Mouse (Mus musculus) midbrain, embryonic 13.5 days (tissue): ENCODE data around the gene Tm4sf19. TPM values are rescaled to one million over a fixed set of nuclear protein-coding genes. Genes with fewer than 3 reads are reported as not detected.

Experiments
- ATAC-seq: fragments of 200-750 bp; cut with Nextera tagmentation; 2 replicates; pipeline ENCODE4 v1.8.0; 2017; ENCODE audit warnings: mild to moderate bottlenecking, moderate TSS enrichment, moderate library complexity
- H3K27ac ChIP-seq: fragments of 300-500 bp; sonication (generic); 2 replicates; pipeline ENCODE4 v1.5.1; 2015; ENCODE audit warnings: inconsistent platforms, mild to moderate bottlenecking, moderate library complexity
- H3K27me3 ChIP-seq: fragments of 300-500 bp; sonication (generic); 2 replicates; pipeline ENCODE4 v1.6.1; 2015; ENCODE audit warnings: mild to moderate bottlenecking, inconsistent platforms
- H3K36me3 ChIP-seq: fragments of 300-500 bp; sonication (generic); 2 replicates; pipeline ENCODE4 v1.6.1; 2015; ENCODE audit warnings: mild to moderate bottlenecking, inconsistent platforms
- H3K4me1 ChIP-seq: fragments of 300-500 bp; sonication (generic); replicated peaks from 2 replicates; pipeline ENCODE4 v1.6.1; 2015; ENCODE audit warnings: inconsistent platforms
- H3K4me2 ChIP-seq: fragments of 300-500 bp; sonication (generic); replicated peaks from 2 replicates; pipeline ENCODE4 v1.6.1; 2015; ENCODE audit warnings: moderate library complexity, mild to moderate bottlenecking, inconsistent platforms
- H3K4me3 ChIP-seq: fragments of 300-500 bp; sonication (generic); replicated peaks from 2 replicates; pipeline ENCODE4 v1.5.1; 2015; ENCODE audit warnings: mild to moderate bottlenecking, inconsistent platforms
- H3K9ac ChIP-seq: fragments of 300-500 bp; sonication (generic); replicated peaks from 2 replicates; pipeline ENCODE4 v1.6.1; 2015; ENCODE audit warnings: mild to moderate bottlenecking, inconsistent platforms
- H3K9me3 ChIP-seq: fragments of 300-500 bp; sonication (generic); 2 replicates; pipeline ENCODE4 v1.6.1; 2016; ENCODE audit warnings: mild to moderate bottlenecking, inconsistent platforms
- WGBS: fragments of 180-500 bp; shearing (Covaris S2); methylation state at CpG from one replicate; pipeline ENCODE4 v1.1.7; 2015; 5-methylcytosine and 5-hydroxymethylcytosine counted together
- polyA plus RNA-seq: library from polyadenylated mRNA; unstranded; fragments of >200 nt; fragmentation: Nextera tagmentation; extraction: Ambion mirVana; gene quantifications from 2 replicates; pipeline ENCODE4 v1.2.1, GENCODE M21; 2015

Gene Tm4sf19
- polyA plus RNA-seq, 1 experiment from 2014 or later = not detected

DNA sequence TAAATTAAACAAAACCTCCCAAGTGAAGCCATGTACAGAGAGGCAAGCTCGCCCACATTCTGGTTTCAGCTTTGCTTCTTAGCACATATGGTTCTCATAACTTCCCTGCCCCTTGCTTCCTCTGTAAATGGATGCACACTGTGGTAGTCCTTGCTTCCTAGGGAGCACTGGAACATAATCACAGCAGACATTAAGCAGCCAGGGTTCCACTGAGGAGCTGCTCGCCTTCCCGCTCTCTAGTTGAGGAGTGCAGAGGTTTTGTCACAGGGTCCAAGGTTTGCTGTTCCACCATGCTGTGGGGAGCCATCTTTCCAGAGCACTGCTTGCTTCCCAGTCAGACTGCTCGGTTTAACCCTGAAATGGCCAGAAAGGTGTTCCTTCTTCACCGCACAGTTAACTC lies 54.3 kb downstream of the Tm4sf19 start:
- no peak for ATAC-seq

DNA sequence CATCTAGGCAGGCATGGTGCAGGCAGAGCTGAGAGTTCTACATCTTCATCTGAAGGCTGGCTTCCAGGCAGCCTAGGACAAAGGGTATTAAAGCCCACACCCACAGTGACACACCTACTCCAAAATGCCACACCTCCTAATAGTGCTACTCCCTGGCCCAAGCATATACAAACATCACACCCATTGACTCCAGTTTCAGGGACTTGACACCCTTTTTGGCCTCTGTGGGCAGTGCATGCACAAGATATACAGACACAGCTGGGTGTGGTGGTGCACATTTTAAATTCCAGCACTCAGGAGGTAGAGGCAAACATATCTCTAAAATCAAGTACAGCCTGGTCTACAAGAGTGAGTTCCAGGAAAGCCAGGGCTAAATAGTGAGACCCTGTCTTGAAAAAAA lies 55.8 kb downstream of the Tm4sf19 start:
- H3K36me3 ChIP-seq = peaks cover 51% of the 10 kb centered on the region
- no peak overlapping the region for H3K4me3 ChIP-seq
- no peak overlapping the region for H3K4me2 ChIP-seq
- H3K27ac ChIP-seq = no peak overlapping the region
- H3K27me3 ChIP-seq = no peaks in the 10 kb centered on the region
- no peaks in the 10 kb centered on the region for H3K4me1 ChIP-seq
- no peaks in the 10 kb centered on the region for H3K9me3 ChIP-seq
- no peak for ATAC-seq
- no peak overlapping the region for H3K9ac ChIP-seq

More for the DNA sequence above, 54.3 kb downstream of the Tm4sf19 start:
- Histone ChIP-seq H3K9me3 (no peaks in the 10 kb centered on the region), H3K27ac (no peak overlapping the region), H3K9ac (no peak overlapping the region), H3K4me3 (no peak overlapping the region), H3K4me2 (no peak overlapping the region), H3K36me3 (peaks cover 51% of the 10 kb centered on the region), H3K4me1 (no peaks in the 10 kb centered on the region), H3K27me3 (no peaks in the 10 kb centered on the region)
- WGBS = 89% methylated on average over 5 of the region's 5 CpGs

DNA sequence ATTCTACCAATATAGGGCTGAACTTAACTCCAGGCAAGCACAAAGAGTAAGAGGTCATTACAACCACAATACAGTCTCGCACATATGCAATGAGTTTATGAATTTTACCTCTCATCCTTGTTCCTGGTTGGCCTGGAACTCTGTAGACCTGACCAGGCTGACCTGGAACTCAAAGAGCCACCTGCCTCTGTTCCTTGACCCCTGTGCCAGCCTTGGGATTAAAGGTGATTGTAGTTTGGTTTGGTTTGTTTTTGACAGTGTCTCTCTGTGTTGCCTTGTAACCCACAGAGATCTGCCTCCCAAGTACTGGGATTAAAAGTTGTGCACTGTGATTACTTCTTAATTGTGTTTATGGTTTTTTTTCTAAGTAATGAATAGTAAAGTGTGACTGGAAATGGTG lies 56.5 kb downstream of the Tm4sf19 start:
- no peak overlapping the region for H3K27ac ChIP-seq
- no peaks in the 10 kb centered on the region for H3K9me3 ChIP-seq
- ATAC-seq = no peak
- WGBS = 93% methylated on average over 1 of the region's 1 CpGs
- H3K9ac ChIP-seq = no peak overlapping the region
- no peaks in the 10 kb centered on the region for H3K27me3 ChIP-seq
- no peaks in the 10 kb centered on the region for H3K4me1 ChIP-seq
- no peak overlapping the region for H3K4me3 ChIP-seq
- H3K4me2 ChIP-seq = no peak overlapping the region
- H3K36me3 ChIP-seq = peaks cover 49% of the 10 kb centered on the region

Other genes with a start within 250 kb of the Tm4sf19 start
- gene Nrros, start 234.9 kb upstream of the Tm4sf19 start, polyA plus RNA-seq = 5.9 and 7.1 TPM in 2 replicates
- gene Bex6, start 220.7 kb upstream of the Tm4sf19 start, polyA plus RNA-seq = not detected in 2 replicates
- 8.3 and 8.4 TPM in 2 replicates for gene Fbxo45, start 153.3 kb upstream of the Tm4sf19 start, polyA plus RNA-seq
- 15.6 and 16.2 TPM in 2 replicates for gene Wdr53, start 153.3 kb upstream of the Tm4sf19 start, polyA plus RNA-seq
- 0.14 and 0.15 TPM in 2 replicates for gene Smco1, start 129.0 kb upstream of the Tm4sf19 start, polyA plus RNA-seq
- gene Rnf168, start 123.0 kb upstream of the Tm4sf19 start, polyA plus RNA-seq = 26.9 and 29.7 TPM in 2 replicates
- gene Ubxn7, start 68.2 kb upstream of the Tm4sf19 start, polyA plus RNA-seq = 28.5 and 33.1 TPM in 2 replicates
- gene Tctex1d2, start 19.2 kb downstream of the Tm4sf19 start, polyA plus RNA-seq = 30.1 and 38.8 TPM in 2 replicates
- gene Pcyt1a, start 30.4 kb downstream of the Tm4sf19 start, polyA plus RNA-seq = 47.8 and 48.0 TPM in 2 replicates
- gene Slc51a, start 87.4 kb downstream of the Tm4sf19 start, polyA plus RNA-seq = 0.27 and 0.39 TPM in 2 replicates
- gene Zdhhc19, start 95.8 kb downstream of the Tm4sf19 start, polyA plus RNA-seq = not detected in 2 replicates
- 35.8 and 45.9 TPM in 2 replicates for gene Tfrc, start 208.4 kb downstream of the Tm4sf19 start, polyA plus RNA-seq
- gene Tnk2, start 243.4 kb downstream of the Tm4sf19 start, polyA plus RNA-seq = 15.6 and 17.7 TPM in 2 replicates